Mouse (Mus musculus) telencephalon, adult 2 months (tissue): ENCODE results near the gene Kit.

Experiments used
- DNase-seq: peaks from one replicate; pipeline ENCODE4 v3.0.0-alpha.2; 2011; ENCODE audit warnings: low read depth, low spot score

The Kit gene

DNA sequence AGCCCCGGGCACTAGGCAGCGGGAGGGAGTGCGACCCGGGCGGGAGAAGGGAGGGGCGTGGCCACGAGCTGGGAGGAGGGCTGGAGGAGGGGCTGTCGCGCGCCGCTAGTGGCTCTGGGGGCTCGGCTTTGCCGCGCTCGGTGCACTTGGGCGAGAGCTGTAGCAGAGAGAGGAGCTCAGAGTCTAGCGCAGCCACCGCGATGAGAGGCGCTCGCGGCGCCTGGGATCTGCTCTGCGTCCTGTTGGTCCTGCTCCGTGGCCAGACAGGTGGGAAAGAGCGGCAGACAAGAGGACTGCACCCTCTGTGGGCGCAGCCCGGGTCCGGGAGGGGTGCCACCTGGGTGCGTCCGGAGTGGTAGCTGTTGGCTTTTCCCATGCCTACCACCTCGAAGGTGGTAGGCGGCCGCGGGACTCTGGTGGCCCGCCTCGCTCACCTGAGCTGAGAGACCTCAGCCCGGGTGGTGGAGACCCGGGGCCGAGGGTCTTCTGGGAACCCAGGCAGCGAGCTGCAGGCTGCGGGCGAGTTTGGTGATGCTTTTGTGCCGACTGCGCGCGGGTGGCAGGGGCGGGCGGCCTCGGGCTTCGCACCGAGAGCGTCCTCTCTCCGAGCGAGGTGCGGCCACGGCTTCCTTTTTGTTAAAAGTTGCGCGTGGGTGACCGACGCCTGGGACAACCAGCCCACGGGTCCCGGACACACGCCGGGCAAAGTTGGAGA lies at the start of gene Kit:
TSS of gene Kit (plus strand) at position 65 of the 715 bp plus-strand sequence.
- DNase-seq, result no peak

DNA sequence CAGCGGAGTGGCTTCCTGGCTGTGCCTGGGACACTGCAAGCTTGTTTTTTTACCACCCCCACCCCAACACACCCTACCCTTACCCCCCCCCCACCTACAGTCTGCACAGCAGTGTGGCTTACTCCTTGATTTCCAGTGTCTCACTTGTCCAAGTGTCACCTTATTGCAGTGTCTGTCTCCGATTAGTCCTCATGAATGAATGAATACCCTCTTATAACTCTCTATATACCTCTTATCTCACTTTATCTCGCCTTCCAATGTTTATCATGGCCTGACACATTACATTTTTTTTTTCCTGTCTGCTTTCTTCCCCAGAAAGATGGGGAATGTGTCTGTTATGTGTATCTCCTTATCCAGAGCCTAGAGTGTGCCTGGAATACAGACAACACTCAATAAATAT lies 38.6 kb upstream of the Kit start:
- no peak for DNase-seq

DNA sequence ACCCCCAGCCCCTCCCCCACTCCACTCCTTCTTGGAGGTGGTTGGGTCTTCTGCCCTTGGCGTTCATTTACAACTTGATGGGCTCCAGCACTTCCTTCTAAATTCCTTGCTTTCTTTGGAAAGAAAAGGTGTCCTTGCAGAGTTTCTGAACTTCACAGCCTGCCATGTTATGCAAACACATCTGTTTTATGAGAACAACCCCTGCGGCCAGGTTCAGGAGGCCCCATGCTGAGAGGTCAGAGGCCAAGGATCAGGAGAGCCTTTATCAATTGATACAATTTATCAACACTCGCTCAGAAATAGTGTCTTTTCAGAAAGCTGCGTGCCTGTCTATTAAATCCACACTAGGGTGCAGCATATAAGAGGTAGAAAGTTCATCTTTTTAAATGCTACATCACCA lies 37.0 kb upstream of the Kit start:
- DNase-seq, result no peak

DNA sequence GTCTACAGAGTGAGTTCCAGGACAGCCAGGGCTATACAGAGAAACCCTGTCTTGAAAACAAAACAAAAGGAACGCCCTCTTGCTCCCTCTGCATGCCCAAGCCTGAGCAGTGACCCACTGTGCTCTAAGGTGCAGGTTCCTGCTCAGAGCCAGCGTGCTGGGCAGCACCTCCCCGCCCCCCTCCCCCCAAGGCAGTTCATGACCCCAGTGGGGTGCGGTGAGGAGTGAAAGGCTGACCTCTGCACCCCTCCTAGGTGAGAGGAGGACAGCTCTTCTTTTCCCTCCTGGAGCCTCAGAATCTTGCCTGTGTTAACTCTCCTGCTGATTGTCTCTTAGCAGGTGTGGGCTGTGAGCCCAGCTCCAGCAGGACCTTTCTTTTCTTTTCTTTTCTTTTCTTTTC lies 36.3 kb upstream of the Kit start:
- DNase-seq, result no peak

GRCm38 (mm10) chr5:75539098-75539497 lies 35.6 kb upstream of the Kit start:
- no peak for DNase-seq

GRCm38 (mm10) chr5:75543757-75544156 lies 31.0 kb upstream of the Kit start:
- DNase-seq, result no peak

DNA sequence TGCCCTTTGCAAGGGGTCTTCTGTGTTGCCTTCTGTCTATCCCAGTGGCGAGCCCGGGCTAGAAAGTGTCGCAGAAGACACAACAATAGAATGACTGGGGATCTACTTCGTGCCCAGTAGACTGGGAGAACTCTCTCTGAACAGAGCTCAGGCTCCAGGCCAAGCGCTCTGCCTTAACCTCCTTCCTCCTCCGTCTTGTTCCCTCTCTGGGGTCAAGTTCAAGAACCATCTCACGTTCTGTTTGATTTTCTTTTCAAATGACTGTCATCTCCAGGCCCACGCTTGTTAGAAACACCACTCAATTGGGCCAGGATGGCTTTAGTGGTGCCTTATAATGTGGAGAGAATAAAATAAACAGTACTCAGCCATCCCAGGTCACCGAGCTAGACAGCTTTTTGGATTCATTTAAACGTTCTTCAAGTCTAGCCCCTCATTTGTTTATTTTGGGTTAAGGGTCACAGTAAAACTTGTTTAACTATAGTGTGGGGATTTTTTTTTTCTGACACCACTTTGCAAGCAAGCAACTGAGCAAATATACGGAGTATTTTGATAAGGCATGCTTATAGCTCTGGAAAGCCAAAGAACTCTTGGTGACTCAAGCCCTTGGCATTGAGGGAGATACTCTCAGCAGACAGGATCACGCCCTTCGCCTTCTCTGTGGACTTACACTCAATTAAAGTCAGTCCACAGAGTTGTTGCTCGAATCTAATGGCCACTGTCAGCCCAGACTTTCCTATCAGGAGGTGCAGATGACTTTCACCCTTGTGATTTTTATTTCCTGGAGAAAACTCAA lies 30.0 kb upstream of the Kit start:
- no peak for DNase-seq

DNA sequence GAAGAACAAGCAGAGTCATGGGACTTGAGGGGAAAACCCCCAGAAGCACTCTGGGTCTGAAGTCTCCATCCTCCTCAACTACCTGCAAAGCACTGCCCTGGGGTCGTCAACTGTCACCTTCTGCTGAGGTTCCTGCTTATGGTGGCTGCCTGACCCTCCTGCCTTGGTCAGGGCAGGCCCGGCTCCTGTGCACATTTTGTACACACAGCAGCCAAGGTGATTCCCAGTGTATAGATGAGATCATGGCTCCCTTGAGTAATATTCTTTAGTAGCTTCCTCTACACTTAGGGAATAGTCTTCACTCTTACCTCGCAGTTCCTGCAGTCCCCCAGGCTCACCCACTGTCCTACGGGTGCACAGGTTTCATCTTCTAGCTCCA lies 29.5 kb upstream of the Kit start:
- DNase-seq, result no peak

GRCm38 (mm10) chr5:75553021-75553420 lies 21.7 kb upstream of the Kit start:
- DNase-seq, result peak; percentile 63

DNA sequence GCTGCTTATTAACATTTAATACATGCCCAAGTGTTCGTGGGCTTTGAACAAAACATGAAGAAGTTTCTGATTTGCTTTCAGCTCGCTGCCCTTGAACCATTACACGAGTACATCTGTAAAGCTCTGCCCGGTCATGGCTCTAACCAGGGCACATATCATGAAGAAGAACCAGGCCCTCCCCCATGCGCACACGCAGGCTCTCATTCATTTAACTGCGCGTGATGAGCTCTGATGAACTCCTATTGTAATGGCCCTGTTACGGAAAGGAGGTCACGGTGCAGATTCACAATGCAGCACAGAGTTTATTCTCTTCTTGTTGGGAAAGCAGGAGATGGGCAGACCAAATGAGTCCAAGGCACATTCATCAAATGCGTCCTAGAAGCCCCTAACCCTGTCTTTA lies 17.1 kb upstream of the Kit start:
- DNase-seq, result no peak

DNA sequence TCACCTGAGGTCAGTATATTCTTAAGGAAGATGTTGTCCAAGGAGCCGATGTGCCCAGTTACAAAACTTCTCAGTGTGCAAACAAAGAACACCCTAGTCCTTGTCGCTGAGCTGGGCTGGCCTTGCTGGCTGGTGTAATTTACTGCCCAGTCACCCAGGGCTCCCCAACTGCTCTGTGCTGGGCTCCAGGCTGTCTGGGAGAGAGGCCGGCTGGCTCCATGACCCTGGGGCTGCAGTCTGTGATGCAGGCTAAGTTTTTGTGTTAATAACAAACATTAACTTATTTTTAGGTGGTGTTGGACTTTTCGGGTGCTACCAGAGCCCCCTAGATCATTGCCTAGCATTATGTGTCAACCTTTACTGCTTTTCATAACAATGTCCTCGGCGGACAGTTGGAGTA lies 15.4 kb upstream of the Kit start:
- DNase-seq, result no peak

GRCm38 (mm10) chr5:75561231-75561630 lies 13.5 kb upstream of the Kit start:
- DNase-seq, result no peak

DNA sequence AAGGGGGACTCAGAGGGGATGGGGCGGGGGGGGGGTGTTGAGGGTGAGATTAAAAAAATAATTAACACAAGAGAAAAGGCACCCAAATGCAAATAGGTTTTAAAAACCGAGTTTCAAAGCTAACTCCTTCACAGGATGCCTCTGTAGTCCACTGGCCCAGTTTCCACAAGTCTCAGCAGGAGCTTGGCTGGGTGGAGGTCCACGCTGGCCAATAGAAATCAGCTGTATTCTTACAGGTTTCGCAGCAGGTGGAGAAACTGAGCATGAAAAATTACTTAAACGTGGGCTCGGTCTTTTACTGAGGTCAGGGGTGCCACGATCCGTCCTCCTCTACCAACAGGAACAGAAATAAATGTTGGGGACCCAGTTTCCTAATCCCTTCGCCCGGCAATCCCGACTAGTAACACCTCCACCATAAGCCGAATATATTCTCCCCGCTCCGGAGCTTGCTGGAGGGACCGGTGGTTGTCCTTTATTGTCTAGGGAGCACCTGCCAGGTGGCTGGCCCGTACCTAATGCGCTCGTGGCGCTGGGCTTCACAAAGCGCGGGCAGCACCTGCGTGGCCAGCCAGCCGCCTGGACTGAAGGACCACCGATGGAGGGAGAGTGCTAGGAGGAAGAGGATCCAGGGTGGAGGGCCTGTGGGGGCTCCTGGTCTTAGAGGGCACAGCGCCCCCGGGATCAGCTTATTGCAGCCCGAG lies 415 bp upstream of the Kit start:
- DNase-seq, result no peak

GRCm38 (mm10) chr5:75575567-75576515 lies 1.1 kb downstream of the Kit start:
- DNase-seq, result no peak

- no peak for DNase-seq
Measured at GRCm38 (mm10) chr5:75576741-75577140, 2.0 kb downstream of the Kit start.

GRCm38 (mm10) chr5:75578141-75578540 lies 3.4 kb downstream of the Kit start:
- DNase-seq, result no peak

DNA sequence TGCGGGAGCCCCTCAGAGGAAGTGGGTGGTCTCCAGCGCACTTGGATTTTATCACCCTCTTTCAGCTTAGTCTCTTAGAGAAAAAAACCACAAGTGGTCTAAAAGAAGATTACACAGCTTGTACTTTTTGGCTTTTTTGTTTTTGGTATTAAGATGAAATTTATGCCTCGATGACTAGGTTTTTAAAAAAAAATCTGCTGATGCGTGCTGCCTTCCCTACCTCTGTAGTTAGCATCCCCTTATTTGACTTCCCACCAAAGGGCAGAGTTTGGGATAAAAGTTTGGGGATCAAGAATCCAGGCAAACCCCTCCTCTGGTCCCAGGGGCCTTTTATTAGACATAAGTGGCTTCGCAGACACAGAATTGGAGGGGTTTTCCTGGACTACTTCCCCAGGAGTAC lies 4.5 kb downstream of the Kit start:
- no peak for DNase-seq

DNA sequence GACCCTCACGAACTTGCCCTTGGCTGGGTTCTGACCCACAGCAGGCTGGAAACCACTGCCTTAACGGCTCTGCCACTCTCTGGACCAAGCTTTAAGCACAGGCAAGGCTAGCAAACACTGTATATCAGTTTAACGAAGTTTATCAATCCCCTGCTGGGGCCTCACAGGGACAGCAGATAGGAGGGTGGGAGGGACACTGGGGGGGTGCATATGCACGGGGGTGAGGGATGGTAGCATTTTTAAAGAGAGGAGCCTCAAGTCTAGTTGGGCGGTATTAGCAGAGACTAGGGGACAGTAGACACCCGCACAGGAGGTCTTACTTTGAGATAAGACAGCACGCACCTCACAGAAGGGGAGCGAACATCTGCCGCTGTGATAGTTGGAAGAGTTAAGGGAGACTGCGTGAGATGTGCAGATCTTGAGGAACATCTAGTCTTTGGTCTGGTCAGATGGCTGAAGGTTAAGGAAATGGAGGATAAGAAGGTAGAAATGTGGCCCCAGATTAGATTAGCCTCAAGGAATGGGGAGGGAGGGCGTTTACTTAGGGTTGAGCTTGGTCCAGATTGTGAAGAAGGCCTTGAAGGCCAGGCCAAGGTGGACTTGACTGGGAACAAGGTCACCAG lies 5.0 kb downstream of the Kit start:
- no peak for DNase-seq

GRCm38 (mm10) chr5:75581926-75582325 lies 7.2 kb downstream of the Kit start:
- DNase-seq, result no peak

- no peak for DNase-seq
Measured at GRCm38 (mm10) chr5:75587781-75588180, 13.1 kb downstream of the Kit start.
